Mouse (Mus musculus) C3H10T1/2 (cell line): ENCODE results near the gene Pcdh8. TPM values are rescaled to one million over a fixed set of nuclear protein-coding genes. Genes with fewer than 3 reads are reported as not detected.

Experiments
- polyA plus RNA-seq, 2 experiments: library from polyadenylated mRNA; unstranded; fragments of >200 nt; fragmentation: generic; extraction: Trizol; gene quantifications; one replicate each; pipeline ENCODE4 v1.2.1; 2012; ENCODE audit warnings: missing spikeins in 2 of 2

The Pcdh8 gene
- polyA plus RNA-seq = not detected

GRCm38 (mm10) chr14:79771094-79771535, at the start of gene Pcdh8:
Gene Pcdh8 (minus strand): TSS chr14:79771312.

Other genes with a start within 250 kb of the Pcdh8 start
- 10 to 100 TPM; 13.4 to 57.2 TPM for gene Sugt1, start 183.6 kb downstream of the Pcdh8 start, polyA plus RNA-seq
- under 1 TPM in 1 of 2 experiments, not detected in 1; 0.05 TPM for gene Cnmd, start 109.1 kb downstream of the Pcdh8 start, polyA plus RNA-seq
- not detected for gene Olfm4, start 212.8 kb upstream of the Pcdh8 start, polyA plus RNA-seq